In the genomic region with DNA sequence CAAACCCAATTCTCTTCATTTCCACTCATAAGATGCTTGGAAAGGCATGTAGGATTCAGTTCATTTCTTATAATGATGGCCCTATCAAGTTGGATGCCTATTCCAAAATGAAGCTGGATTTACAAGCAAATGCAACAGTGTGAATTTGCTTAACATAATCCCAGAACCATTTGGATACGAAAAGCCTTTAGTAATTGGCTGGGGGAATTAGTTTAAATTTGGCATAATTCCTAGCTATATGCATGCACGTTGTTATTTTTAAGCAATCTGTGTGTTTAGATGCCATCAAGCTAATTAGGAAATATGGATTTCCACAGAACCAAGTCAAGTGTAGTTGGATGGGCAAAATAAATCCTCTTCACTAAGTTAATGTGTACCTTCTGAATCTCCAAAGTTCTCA, we compare ENCODE assay signal across 27 mouse cellular contexts.
"Had no signal": no experiment of that assay in that cellular context is flagged by ENCODE, and none has a peak within 500 bp of the region (broad histone marks: within the 10 kb centered on the region; RNA-seq: fewer than 3 reads in every experiment).

No protein-coding gene starts in this region.

- H3K4me3 ChIP-seq: embryonic facial prominence, embryonic 10.5 days; embryonic facial prominence, embryonic 12.5 days; embryonic facial prominence, embryonic 13.5 days; embryonic facial prominence, embryonic 15.5 days; erythroblast, embryonic 14.5 days; forebrain, embryonic 10.5 days; forebrain, embryonic 12.5 days; forebrain, embryonic 15.5 days; gastrocnemius, adult 2 months; heart, adult 2 months; heart, embryonic 10.5 days; heart, embryonic 12.5 days had no signal

- H3K27me3 ChIP-seq: embryonic facial prominence, embryonic 12.5 days; embryonic facial prominence, embryonic 13.5 days; embryonic facial prominence, embryonic 15.5 days; forebrain, embryonic 12.5 days; forebrain, embryonic 15.5 days; heart, embryonic 12.5 days had no signal

- H3K27ac ChIP-seq: embryonic facial prominence, embryonic 10.5 days; embryonic facial prominence, embryonic 12.5 days; embryonic facial prominence, embryonic 13.5 days; embryonic facial prominence, embryonic 15.5 days; forebrain, embryonic 10.5 days; forebrain, embryonic 12.5 days; forebrain, embryonic 15.5 days; gastrocnemius, adult 2 months; heart, adult 2 months; heart, embryonic 10.5 days had no signal

- H3K9ac ChIP-seq: embryonic facial prominence, embryonic 12.5 days; embryonic facial prominence, embryonic 13.5 days; embryonic facial prominence, embryonic 15.5 days; forebrain, embryonic 12.5 days; forebrain, embryonic 15.5 days; heart, embryonic 12.5 days had no signal

- ATAC-seq: forebrain, embryonic 15.5 days had no signal

- H3K9me3 ChIP-seq: embryonic facial prominence, embryonic 10.5 days; embryonic facial prominence, embryonic 12.5 days; embryonic facial prominence, embryonic 13.5 days; embryonic facial prominence, embryonic 15.5 days; forebrain, embryonic 10.5 days; forebrain, embryonic 12.5 days; forebrain, embryonic 15.5 days; heart, embryonic 10.5 days; heart, embryonic 12.5 days had no signal

- H3K36me3 ChIP-seq: embryonic facial prominence, embryonic 10.5 days; embryonic facial prominence, embryonic 12.5 days; embryonic facial prominence, embryonic 13.5 days; embryonic facial prominence, embryonic 15.5 days; forebrain, embryonic 10.5 days; forebrain, embryonic 12.5 days; forebrain, embryonic 15.5 days; heart, embryonic 10.5 days; heart, embryonic 12.5 days had no signal

- H3K4me2 ChIP-seq: embryonic facial prominence, embryonic 12.5 days; embryonic facial prominence, embryonic 13.5 days; embryonic facial prominence, embryonic 15.5 days; forebrain, embryonic 12.5 days; forebrain, embryonic 15.5 days; heart, embryonic 11.5 days; heart, embryonic 12.5 days had no signal

- H3K4me1 ChIP-seq: embryonic facial prominence, embryonic 10.5 days; embryonic facial prominence, embryonic 12.5 days; embryonic facial prominence, embryonic 13.5 days; embryonic facial prominence, embryonic 15.5 days; forebrain, embryonic 10.5 days; forebrain, embryonic 12.5 days; forebrain, embryonic 15.5 days; heart, embryonic 10.5 days; heart, embryonic 12.5 days had no signal

- DNase-seq: cerebellum, adult 8-10 months; cerebellum, adult 9-10 months; cerebellum, adult 9-11 months; cerebellum, postnatal 10 days; cerebellum, postnatal 14 days; cerebellum, postnatal 25 days; cerebellum, postnatal 36 days; embryo, embryonic 11 days; gastrocnemius, adult 2 months; gastrocnemius, postnatal 10 days; gastrocnemius, postnatal 14 days; gastrocnemius, postnatal 25 days; gastrocnemius, postnatal 36 days; heart, adult 11 months; heart, adult 18-20 months; heart, adult 2 months had no signal
